Mouse (Mus musculus) forebrain, embryonic 14.5 days (tissue): Measurements from ENCODE around the gene Higd2a. TPM values are rescaled to one million over a fixed set of nuclear protein-coding genes. Genes with fewer than 3 reads are reported as not detected.
"Not testable (repeated sequence)": the region's sequence is repeated elsewhere in the genome, so short reads cannot be mapped to it uniquely, and the experiment has no call there.

Experiments
- ATAC-seq: fragments of 200-750 bp; cut with Nextera tagmentation; 2 replicates; pipeline ENCODE4 v1.8.0; 2017; ENCODE audit warnings: mild to moderate bottlenecking, moderate library complexity
- DNase-seq: peaks from one replicate; pipeline ENCODE4 v3.0.0-alpha.2; 2015; ENCODE audit warnings: low spot score
- H3K27ac ChIP-seq: fragments of 300-500 bp; sonication (generic); 2 replicates; pipeline ENCODE4 v1.5.1; 2014; ENCODE audit warnings: low read depth, mild to moderate bottlenecking, control low read depth, low read length, moderate library complexity
- H3K27me3 ChIP-seq: fragments of 300-500 bp; sonication (generic); replicated peaks from 2 replicates; pipeline ENCODE4 v1.6.1; 2014; ENCODE audit warnings: low read length, control low read depth, mixed read lengths; ENCODE audit not compliant: control insufficient read depth, insufficient read depth
- H3K36me3 ChIP-seq: fragments of 300-500 bp; sonication (generic); 2 replicates; pipeline ENCODE4 v1.6.1; 2014; ENCODE audit warnings: low read length, control low read depth; ENCODE audit not compliant: control insufficient read depth, insufficient read depth
- H3K4me1 ChIP-seq: fragments of 300-500 bp; sonication (generic); 2 replicates; pipeline ENCODE4 v1.6.1; 2014; ENCODE audit warnings: antibody characterized with exemption, low read length, control low read depth; ENCODE audit not compliant: control insufficient read depth, insufficient read depth
- H3K4me2 ChIP-seq: fragments of 300-500 bp; sonication (generic); 2 replicates; pipeline ENCODE4 v1.6.1; 2014; ENCODE audit warnings: mild to moderate bottlenecking, control low read depth, low read length
- H3K4me3 ChIP-seq: fragments of 300-500 bp; sonication (generic); 2 replicates; pipeline ENCODE4 v1.5.1; 2014; ENCODE audit warnings: low read depth, low read length, control low read depth
- H3K9ac ChIP-seq: fragments of 300-500 bp; sonication (generic); 2 replicates; pipeline ENCODE4 v1.6.1; 2014; ENCODE audit warnings: mild to moderate bottlenecking, low read length, control low read depth, moderate library complexity
- H3K9me3 ChIP-seq: fragments of 300-500 bp; sonication (generic); replicated peaks from 2 replicates; pipeline ENCODE4 v1.6.1; 2016; ENCODE audit warnings: low read length, control low read depth, mixed read lengths; ENCODE audit not compliant: control insufficient read depth
- WGBS: fragments of 180-500 bp; shearing (Covaris S2); extraction: QIAGEN DNeasy Blood & Tissue Kit; methylation state at CpG from one replicate; pipeline ENCODE4 v1.1.7; 2014; 5-methylcytosine and 5-hydroxymethylcytosine counted together
- polyA plus RNA-seq: library from polyadenylated mRNA; unstranded; fragments of >200 nt; fragmentation: Nextera tagmentation; extraction: Ambion mirVana; gene quantifications from 2 replicates; pipeline ENCODE4 v1.2.1, GENCODE M21; 2014

Gene Higd2a
- polyA plus RNA-seq, 1 experiment from 2014 or later = 245 TPM

GRCm38 (mm10) chr13:54607204-54607603, 17.2 kb downstream of the Higd2a start:
- ATAC-seq = no peak
- Histone ChIP-seq H3K9me3 (no peaks in the 10 kb centered on the region), H3K36me3 (no peaks in the 10 kb centered on the region), H3K4me1 (0 out of 2 replicates have a peak, but pooled peaks cover 4% of the 10 kb centered on the region), H3K4me3 (no peak overlapping the region), H3K9ac (no peak overlapping the region), H3K4me2 (no peak overlapping the region), H3K27ac (no peak overlapping the region), H3K27me3 (no peaks in the 10 kb centered on the region)
- WGBS = 72% methylated on average over 5 of the region's 5 CpGs
- DNase-seq = no peak

GRCm38 (mm10) chr13:54608002-54608401, 18.0 kb downstream of the Higd2a start:
- Histone ChIP-seq H3K36me3 (no peaks in the 10 kb centered on the region), H3K9ac (no peak overlapping the region), H3K4me2 (no peak overlapping the region), H3K4me3 (no peak overlapping the region), H3K4me1 (0 out of 2 replicates have a peak, but pooled peaks cover 4% of the 10 kb centered on the region), H3K9me3 (no peaks in the 10 kb centered on the region), H3K27me3 (no peaks in the 10 kb centered on the region), H3K27ac (no peak overlapping the region)
- ATAC-seq = no peak
- WGBS = 70% methylated on average over 3 of the region's 3 CpGs
- no peak for DNase-seq

- peak; percentile 22 for DNase-seq
- H3K9ac ChIP-seq = peak overlapping the region; percentile 29; the same call in 1 of the 2 replicates
- peak overlapping the region; percentile 20 for H3K4me2 ChIP-seq
- H3K9me3 ChIP-seq = no peaks in the 10 kb centered on the region
- no peak for ATAC-seq
- no peak overlapping the region for H3K4me3 ChIP-seq
- 10% methylated on average over 8 of the region's 8 CpGs for WGBS
- no peaks in the 10 kb centered on the region for H3K36me3 ChIP-seq
- no peaks in the 10 kb centered on the region for H3K27me3 ChIP-seq
- H3K4me1 ChIP-seq = 0 out of 2 replicates have a peak, but pooled peaks cover 4% of the 10 kb centered on the region
- H3K27ac ChIP-seq = no peak overlapping the region
Observed at GRCm38 (mm10) chr13:54608666-54609065, 18.7 kb downstream of the Higd2a start.

- ATAC-seq (no peak), DNase-seq (no peak)
- H3K4me3 ChIP-seq = no peak overlapping the region
- H3K4me1 ChIP-seq = 0 out of 2 replicates have a peak, but pooled peaks cover 4% of the 10 kb centered on the region
- no peaks in the 10 kb centered on the region for H3K36me3 ChIP-seq
- no peak overlapping the region for H3K27ac ChIP-seq
- 35% methylated on average over 1 of the region's 1 CpGs for WGBS
- no peaks in the 10 kb centered on the region for H3K9me3 ChIP-seq
- peak overlapping the region; percentile 29; the same call in 1 of the 2 replicates for H3K9ac ChIP-seq
- no peaks in the 10 kb centered on the region for H3K27me3 ChIP-seq
- H3K4me2 ChIP-seq = peak overlapping the region; percentile 16; the same call in 1 of the 2 replicates
Observed at GRCm38 (mm10) chr13:54609301-54609700, 19.3 kb downstream of the Higd2a start.

GRCm38 (mm10) chr13:54610613-54610971, 20.6 kb downstream of the Higd2a start:
- peak overlapping the region; percentile 84 for H3K4me2 ChIP-seq
- 0 out of 2 replicates have a peak overlapping the region, but pooled peaks have one; percentile 48 for H3K27ac ChIP-seq
- peak overlapping the region; percentile 66 for H3K4me3 ChIP-seq
- peak; percentile 6 for DNase-seq
- 10% methylated on average over 13 of the region's 13 CpGs for whole genome bisulfite sequencing
- peak overlapping the region; percentile 84 for H3K9ac ChIP-seq
- H3K4me1 ChIP-seq = 0 out of 2 replicates have a peak, but pooled peaks cover 4% of the 10 kb centered on the region
- peak; percentile 29; the same call in 1 of the 2 replicates for ATAC-seq
- no peaks in the 10 kb centered on the region for H3K36me3 ChIP-seq
- no peaks in the 10 kb centered on the region for H3K27me3 ChIP-seq
- H3K9me3 ChIP-seq = no peaks in the 10 kb centered on the region

- H3K27ac ChIP-seq = 0 out of 2 replicates have a peak within 1 kb of the TSS, but pooled peaks have one; percentile 48
Observed at GRCm38 (mm10) chr13:54610972-54611754, 21.2 kb downstream of the Higd2a start, which contains the start of gene Cltb. TSS of gene Cltb (minus strand) at chr13:54611344.

GRCm38 (mm10) chr13:54613141-54613540, 23.1 kb downstream of the Higd2a start:
- H3K36me3 ChIP-seq, H3K4me3 ChIP-seq, DNase-seq, H3K27ac ChIP-seq, H3K4me2 ChIP-seq, H3K9ac ChIP-seq, ATAC-seq, H3K27me3 ChIP-seq, H3K4me1 ChIP-seq, H3K9me3 ChIP-seq: not testable (repeated sequence)
- 87% methylated on average over 8 of the region's 8 CpGs for WGBS

More at GRCm38 (mm10) chr13:54610972-54611754, 21.2 kb downstream of the Higd2a start, which contains the start of gene Cltb:
- 0 out of 2 replicates have a peak, but pooled peaks cover 4% of the 10 kb centered on the region for H3K4me1 ChIP-seq
- ATAC-seq (peak; percentile 81), DNase-seq (peak; percentile 84)
- no peaks in the 10 kb centered on the region for H3K9me3 ChIP-seq
- peak within 1 kb of the TSS; percentile 84 for H3K9ac ChIP-seq
- H3K36me3 ChIP-seq = no peaks in the 10 kb centered on the region
- H3K4me2 ChIP-seq = peak within 1 kb of the TSS; percentile 84
- H3K27me3 ChIP-seq = no peaks in the 10 kb centered on the region
- H3K4me3 ChIP-seq = peak within 1 kb of the TSS; percentile 66
- WGBS = under 1% methylated on average over 66 of the region's 66 CpGs

- Histone ChIP-seq H3K9me3 (no peaks in the 10 kb centered on the region), H3K4me1 (no peaks in the 10 kb centered on the region), H3K9ac (no peak overlapping the region), H3K27me3 (no peaks in the 10 kb centered on the region), H3K36me3 (no peaks in the 10 kb centered on the region), H3K27ac (no peak overlapping the region), H3K4me2 (no peak overlapping the region), H3K4me3 (no peak overlapping the region)
- ATAC-seq = no peak
- WGBS = 83% methylated on average over 8 of the region's 8 CpGs
- no peak for DNase-seq
Observed at GRCm38 (mm10) chr13:54616307-54616706, 26.3 kb downstream of the Higd2a start.

- no peak overlapping the region for H3K27ac ChIP-seq
- ATAC-seq (no peak), DNase-seq (no peak)
- H3K4me1 ChIP-seq = no peaks in the 10 kb centered on the region
- H3K4me3 ChIP-seq = no peak overlapping the region
- no peaks in the 10 kb centered on the region for H3K36me3 ChIP-seq
- H3K9me3 ChIP-seq = no peaks in the 10 kb centered on the region
- H3K4me2 ChIP-seq = no peak overlapping the region
- H3K27me3 ChIP-seq = no peaks in the 10 kb centered on the region
- 66% methylated on average over 6 of the region's 6 CpGs for WGBS
- H3K9ac ChIP-seq = no peak overlapping the region
Observed at GRCm38 (mm10) chr13:54616998-54617397, 27.0 kb downstream of the Higd2a start.
